Mouse (Mus musculus): ENCODE results near the gene Arid2. TPM values are rescaled to one million over a fixed set of nuclear protein-coding genes. Genes with fewer than 3 reads are reported as not detected.
"Not testable (repeated sequence)": the region's sequence is repeated elsewhere in the genome, so short reads cannot be mapped to it uniquely, and the experiment has no call there.

Arid2 gene
- total and polyA plus RNA-seq, 2 experiments from 2014 or later = 11.2 to 38.4 TPM

DNA sequence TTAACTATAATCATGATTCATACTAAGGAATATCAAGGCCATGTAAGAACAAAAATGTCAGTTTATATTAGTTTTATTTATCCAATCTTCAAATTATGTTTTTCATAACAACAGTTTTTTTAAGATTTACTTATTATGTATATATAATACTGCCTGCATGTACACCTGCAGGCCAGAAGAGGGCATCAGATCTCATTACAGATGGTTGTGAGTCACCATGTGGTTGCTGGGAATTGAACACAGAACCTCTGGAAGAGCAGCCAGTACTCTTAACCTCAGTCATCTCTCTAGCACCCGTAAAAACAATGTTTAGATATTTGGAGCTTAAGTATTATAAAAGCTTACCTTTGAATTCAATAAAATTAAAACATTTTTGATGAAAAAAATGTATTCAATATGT, 146.9 kb downstream of the Arid2 start:
- TF ChIP-seq CTCF (IDR thresholded peaks at IDR 0.05; ENCODE audit: low read depth) = no peak
- H3K4me2 ChIP-seq (ENCODE audit: low read depth, low read length) = no peak overlapping the region
- H3K9ac ChIP-seq (replicated peaks; ENCODE audit: low read length) = no peak overlapping the region
- H3K27ac ChIP-seq = no peak overlapping the region
- no peaks in the 10 kb centered on the region for H3K27me3 ChIP-seq (ENCODE audit: insufficient read depth, low read length)
- H3K4me1 ChIP-seq (ENCODE audit: insufficient read depth, low read length) = no peaks in the 10 kb centered on the region
- H3K9me3 ChIP-seq (ENCODE audit: low read length) = no peaks in the 10 kb centered on the region
- 95% methylated on average over 1 of the region's 1 CpGs for WGBS
- H3K36me3 ChIP-seq (ENCODE audit: insufficient read depth, low read length) = peaks cover 11% of the 10 kb centered on the region
- H3K4me3 ChIP-seq (ENCODE audit: low read length) = no peak overlapping the region
- ATAC-seq (no peak), DNase-seq (ENCODE audit: low spot score) (no peak)

DNA sequence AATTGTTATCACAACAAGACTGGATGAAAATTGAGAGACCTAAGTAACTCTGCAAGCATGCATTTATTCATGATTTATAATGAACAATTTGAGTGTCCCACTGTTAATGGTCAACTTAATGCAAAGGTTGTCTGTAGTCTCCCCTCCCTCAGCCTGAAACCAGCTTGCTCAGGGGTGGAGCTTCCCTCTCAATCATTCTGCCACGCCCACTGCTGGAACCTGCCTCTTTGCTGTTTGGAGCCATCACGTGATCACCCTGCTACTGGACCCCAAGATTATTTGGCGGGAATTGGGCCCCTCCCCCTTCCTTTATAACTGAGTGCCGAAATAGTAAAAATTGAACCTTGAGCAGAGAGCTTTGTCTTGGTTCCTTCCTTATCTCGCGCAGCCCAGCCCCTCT, 154.2 kb downstream of the Arid2 start:
- not testable (repeated sequence) for H3K4me3 ChIP-seq (ENCODE audit: low read length); H3K27me3 ChIP-seq (ENCODE audit: insufficient read depth, low read length); H3K4me2 ChIP-seq (ENCODE audit: low read depth, low read length); H3K9me3 ChIP-seq (ENCODE audit: low read length); H3K36me3 ChIP-seq (ENCODE audit: insufficient read depth, low read length); H3K4me1 ChIP-seq (ENCODE audit: insufficient read depth, low read length); DNase-seq (ENCODE audit: low spot score); ATAC-seq; H3K27ac ChIP-seq; H3K9ac ChIP-seq (replicated peaks; ENCODE audit: low read length)
- WGBS = 83% methylated on average over 5 of the region's 6 CpGs

DNA sequence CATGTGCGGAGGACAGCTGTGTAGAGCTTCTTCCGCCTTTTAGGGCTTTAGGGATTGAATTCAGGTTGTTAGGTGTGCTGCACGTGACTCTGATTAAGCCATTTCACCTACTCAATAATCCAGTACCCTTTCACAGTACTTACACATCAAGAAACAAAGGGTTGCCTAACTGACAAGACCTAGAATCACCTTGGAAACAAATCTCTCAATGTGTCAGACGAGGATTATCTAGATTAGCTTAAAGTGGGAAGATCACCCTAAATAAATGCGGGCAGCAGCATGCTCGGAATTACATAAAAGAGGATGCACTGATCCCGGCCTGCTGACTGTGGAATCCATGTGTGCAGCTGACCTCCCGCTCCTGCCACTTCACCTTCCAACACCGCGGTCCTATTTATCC, 159.5 kb downstream of the Arid2 start:
- H3K27ac ChIP-seq = no peak overlapping the region
- H3K27me3 ChIP-seq (ENCODE audit: insufficient read depth, low read length) = no peaks in the 10 kb centered on the region
- ATAC-seq (no peak), DNase-seq (ENCODE audit: low spot score) (no peak)
- peaks cover 4% of the 10 kb centered on the region for H3K36me3 ChIP-seq (ENCODE audit: insufficient read depth, low read length)
- 82% methylated on average over 10 of the region's 10 CpGs for WGBS
- H3K9ac ChIP-seq (replicated peaks; ENCODE audit: low read length) = no peak overlapping the region
- TF ChIP-seq CTCF (IDR thresholded peaks at IDR 0.05; ENCODE audit: low read depth) = no peak
- H3K4me3 ChIP-seq (ENCODE audit: low read length) = no peak overlapping the region
- no peaks in the 10 kb centered on the region for H3K4me1 ChIP-seq (ENCODE audit: insufficient read depth, low read length)
- H3K9me3 ChIP-seq (ENCODE audit: low read length) = no peaks in the 10 kb centered on the region
- H3K4me2 ChIP-seq (ENCODE audit: low read depth, low read length) = no peak overlapping the region

DNA sequence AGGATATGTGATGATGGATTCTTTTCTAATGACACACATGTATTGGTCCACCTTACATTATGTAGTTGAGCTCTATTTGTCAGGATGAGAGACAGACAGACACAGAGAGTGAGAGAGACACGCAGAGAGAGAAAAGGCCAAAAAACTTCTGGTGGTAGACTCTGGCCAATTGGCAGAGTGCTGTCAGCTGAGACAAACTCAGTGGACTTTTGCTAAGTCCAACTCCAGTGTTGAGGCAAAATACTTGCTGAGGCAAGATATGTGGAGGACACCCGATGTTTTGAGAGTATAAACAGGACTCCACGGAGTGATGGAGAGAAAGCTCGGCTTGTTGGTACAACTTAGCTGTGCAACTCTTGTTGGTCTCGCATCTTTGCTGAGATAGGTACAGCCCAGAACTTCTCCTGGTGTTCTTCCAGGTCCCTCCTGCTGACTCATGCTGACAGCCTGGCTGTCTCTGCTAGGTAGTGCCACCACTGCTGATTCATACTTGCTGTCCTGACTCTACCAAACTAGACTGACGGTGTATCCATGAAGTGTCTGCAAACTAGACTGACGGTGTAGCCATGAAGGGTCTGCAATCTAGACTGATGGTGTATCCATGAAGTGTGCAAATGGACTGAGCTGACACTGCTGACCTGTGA, 161.5 kb downstream of the Arid2 start:
- no peaks in the 10 kb centered on the region for H3K9me3 ChIP-seq (ENCODE audit: low read length)
- TF ChIP-seq CTCF (IDR thresholded peaks at IDR 0.05; ENCODE audit: low read depth) = no peak
- H3K4me1 ChIP-seq (ENCODE audit: insufficient read depth, low read length) = no peaks in the 10 kb centered on the region
- ATAC-seq (no peak), DNase-seq (ENCODE audit: low spot score) (no peak)
- no peaks in the 10 kb centered on the region for H3K27me3 ChIP-seq (ENCODE audit: insufficient read depth, low read length)
- H3K4me2 ChIP-seq (ENCODE audit: low read depth, low read length) = no peak overlapping the region
- no peak overlapping the region for H3K27ac ChIP-seq
- H3K9ac ChIP-seq (replicated peaks; ENCODE audit: low read length) = no peak overlapping the region
- WGBS = 93% methylated on average over 7 of the region's 7 CpGs
- no peak overlapping the region for H3K4me3 ChIP-seq (ENCODE audit: low read length)
- H3K36me3 ChIP-seq (ENCODE audit: insufficient read depth, low read length) = no peaks in the 10 kb centered on the region

DNA sequence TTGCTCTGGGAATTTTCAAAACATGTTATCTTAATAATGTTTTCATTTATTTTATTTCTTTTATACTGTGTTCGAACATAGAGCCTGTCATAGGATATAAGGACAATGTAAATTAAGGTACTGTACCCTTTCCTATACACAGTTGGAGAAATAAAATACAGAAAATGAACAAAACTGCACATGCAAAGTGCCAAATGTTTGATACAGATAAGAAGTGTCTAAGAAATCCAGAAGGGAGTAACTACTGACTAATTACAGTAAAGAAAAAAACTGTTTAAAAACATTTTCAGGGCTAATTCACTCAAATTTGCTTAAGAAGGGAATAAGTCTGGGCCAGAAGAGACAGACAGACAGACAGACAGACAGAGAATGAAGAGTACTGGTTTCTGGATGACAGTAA, 166.0 kb downstream of the Arid2 start:
- no peaks in the 10 kb centered on the region for H3K9me3 ChIP-seq (ENCODE audit: low read length)
- 93% methylated on average over 1 of the region's 1 CpGs for WGBS
- no peak for ATAC-seq
- H3K36me3 ChIP-seq (ENCODE audit: insufficient read depth, low read length) = no peaks in the 10 kb centered on the region
- TF ChIP-seq CTCF (IDR thresholded peaks at IDR 0.05; ENCODE audit: low read depth) = no peak
- H3K27me3 ChIP-seq (ENCODE audit: insufficient read depth, low read length) = no peaks in the 10 kb centered on the region
- H3K9ac ChIP-seq (replicated peaks; ENCODE audit: low read length) = no peak overlapping the region
- H3K4me2 ChIP-seq (ENCODE audit: low read depth, low read length) = no peak overlapping the region
- no peak overlapping the region for H3K4me3 ChIP-seq (ENCODE audit: low read length)
- no peak overlapping the region for H3K27ac ChIP-seq
- no peaks in the 10 kb centered on the region for H3K4me1 ChIP-seq (ENCODE audit: insufficient read depth, low read length)
- DNase-seq (ENCODE audit: low spot score) = no peak

Small RNA genes lying within 50 kb of the gene (microRNA-seq; reads per million reads assigned to microRNA genes)
- gene Gm25397 = 0 reads per million in 2 experiments

Other genes starting within 250 kb of the Arid2 start
- 25.2 and 27.2 TPM in 2 replicates for gene Scaf11, start 173.3 kb downstream of the Arid2 start, total RNA-seq (2014; rRNA removed)
- 46.1 and 48.4 TPM in 2 replicates for gene Scaf11, start 173.3 kb downstream of the Arid2 start, polyA plus RNA-seq (2015; fragmentation: Nextera tagmentation; extraction: Ambion mirVana)